Mouse (Mus musculus) c-Kit-negative CD71-positive TER-119-positive erythroid progenitor cells, embryonic 14.5 days (primary cell): ENCODE data around the gene Gm21962.

Experiments used
- DNase-seq: peaks from one replicate; pipeline ENCODE4 v3.0.0-alpha.2; 2013; ENCODE audit warnings: low read depth, low spot score

Gm21962 gene

GRCm38 (mm10) chr3:137716573-137717157 lies 45.3 kb downstream of the Gm21962 start:
- DNase-seq: no peak
